Mouse (Mus musculus) lung, embryonic 16.5 days (tissue): Measurements from ENCODE around the gene Pigx. TPM values are rescaled to one million over a fixed set of nuclear protein-coding genes. Genes with fewer than 3 reads are reported as not detected.
"Not testable (repeated sequence)": the region's sequence is repeated elsewhere in the genome, so short reads cannot be mapped to it uniquely, and the experiment has no call there.

ENCODE experiments used
- ATAC-seq: fragments of 200-750 bp; cut with Nextera tagmentation; 2 replicates; pipeline ENCODE4 v1.8.0; 2017; ENCODE audit warnings: low read depth, mild to moderate bottlenecking, moderate library complexity
- H3K27ac ChIP-seq: fragments of 300-500 bp; sonication (generic); 2 replicates; pipeline ENCODE4 v1.5.1; 2014; ENCODE audit warnings: mild to moderate bottlenecking, control low read depth, low read length
- H3K27me3 ChIP-seq: fragments of 300-500 bp; sonication (generic); 2 replicates; pipeline ENCODE4 v1.6.1; 2014; ENCODE audit warnings: low read depth, low read length, mixed read lengths; ENCODE audit not compliant: control insufficient read depth, insufficient read depth
- H3K36me3 ChIP-seq: fragments of 300-500 bp; sonication (generic); 2 replicates; pipeline ENCODE4 v1.6.1; 2014; ENCODE audit warnings: low read length; ENCODE audit not compliant: control insufficient read depth, insufficient read depth
- H3K4me1 ChIP-seq: fragments of 300-500 bp; sonication (generic); replicated peaks from 2 replicates; pipeline ENCODE4 v1.6.1; 2014; ENCODE audit warnings: low read length, mixed read lengths; ENCODE audit not compliant: control insufficient read depth, insufficient read depth
- H3K4me2 ChIP-seq: fragments of 300-500 bp; sonication (generic); 2 replicates; pipeline ENCODE4 v1.6.1; 2014; ENCODE audit warnings: low read depth, low read length, control low read depth
- H3K4me3 ChIP-seq: fragments of 300-500 bp; sonication (generic); 2 replicates; pipeline ENCODE4 v1.5.1; 2014; ENCODE audit warnings: mild to moderate bottlenecking, low read length, control low read depth
- H3K9ac ChIP-seq: fragments of 300-500 bp; sonication (generic); 2 replicates; pipeline ENCODE4 v1.6.1; 2014; ENCODE audit warnings: low read length, control low read depth
- H3K9me3 ChIP-seq: fragments of 300-500 bp; sonication (generic); 2 replicates; pipeline ENCODE4 v1.6.1; 2016; ENCODE audit warnings: low read length; ENCODE audit not compliant: control insufficient read depth
- WGBS: fragments of 180-500 bp; shearing (Covaris S2); extraction: QIAGEN DNeasy Blood & Tissue Kit; methylation state at CpG from one replicate; pipeline ENCODE4 v1.1.7; 2014; 5-methylcytosine and 5-hydroxymethylcytosine counted together
- polyA plus RNA-seq: library from polyadenylated mRNA; unstranded; fragments of >200 nt; fragmentation: Nextera tagmentation; extraction: Ambion mirVana; gene quantifications from 2 replicates; pipeline ENCODE4 v1.2.1, GENCODE M21; 2015

The Pigx gene
- polyA plus RNA-seq, 1 experiment from 2014 or later, result 84.6 TPM

GRCm38 (mm10) chr16:32102295-32102694, 2.8 kb upstream of the Pigx start:
- ATAC-seq, result no peak
- WGBS, result 89% methylated on average over 13 of the region's 13 CpGs
- Histone ChIP-seq H3K27me3 (no peaks in the 10 kb centered on the region), H3K4me1 (peaks cover 14% of the 10 kb centered on the region), H3K4me3 (no peak overlapping the region), H3K9ac (no peak overlapping the region), H3K4me2 (no peak overlapping the region), H3K36me3 (peaks cover 16% of the 10 kb centered on the region), H3K27ac (no peak overlapping the region), H3K9me3 (no peaks in the 10 kb centered on the region; the same call in 1 of the 2 replicates)

GRCm38 (mm10) chr16:32098897-32099637, 473 bp downstream of the Pigx start:
- H3K4me3 ChIP-seq, result peak overlapping the region; percentile 70
- H3K9me3 ChIP-seq, result no peaks in the 10 kb centered on the region
- H3K4me1 ChIP-seq, result peaks cover 14% of the 10 kb centered on the region
- H3K27me3 ChIP-seq, result no peaks in the 10 kb centered on the region
- peak overlapping the region; percentile 85 for H3K9ac ChIP-seq
- peak; percentile 82 for ATAC-seq
- under 1% methylated on average over 39 of the region's 39 CpGs for WGBS
- H3K27ac ChIP-seq, result peak overlapping the region; percentile 77
- peak overlapping the region; percentile 83 for H3K4me2 ChIP-seq
- H3K36me3 ChIP-seq, result peaks cover 7% of the 10 kb centered on the region; the same call in 1 of the 2 replicates

GRCm38 (mm10) chr16:32097757-32098156, 1.8 kb downstream of the Pigx start:
- 68% methylated on average over 2 of the region's 2 CpGs for WGBS

GRCm38 (mm10) chr16:32091466-32091865, 8.1 kb downstream of the Pigx start:
- H3K4me1 ChIP-seq, result peaks cover 6% of the 10 kb centered on the region
- H3K9me3 ChIP-seq, result no peaks in the 10 kb centered on the region
- H3K27me3 ChIP-seq, result no peaks in the 10 kb centered on the region
- H3K4me3 ChIP-seq, result no peak overlapping the region
- peaks cover 9% of the 10 kb centered on the region for H3K36me3 ChIP-seq
- no peak for ATAC-seq
- H3K27ac ChIP-seq, result no peak overlapping the region
- WGBS, result 94% methylated on average over 7 of the region's 7 CpGs
- H3K9ac ChIP-seq, result no peak overlapping the region
- no peak overlapping the region for H3K4me2 ChIP-seq

More at GRCm38 (mm10) chr16:32097757-32098156, 1.8 kb downstream of the Pigx start:
- not testable (repeated sequence) for H3K27me3 ChIP-seq, ATAC-seq, H3K4me2 ChIP-seq, H3K9me3 ChIP-seq, H3K4me3 ChIP-seq, H3K27ac ChIP-seq, H3K9ac ChIP-seq, H3K36me3 ChIP-seq
- H3K4me1 ChIP-seq, result peaks cover 14% of the 10 kb centered on the region

- Histone ChIP-seq H3K4me1 (peaks cover 6% of the 10 kb centered on the region), H3K36me3 (peaks cover 9% of the 10 kb centered on the region), H3K4me3 (no peak overlapping the region), H3K9ac (no peak overlapping the region), H3K27me3 (no peaks in the 10 kb centered on the region), H3K27ac (peak overlapping the region; percentile 67), H3K9me3 (no peaks in the 10 kb centered on the region), H3K4me2 (no peak overlapping the region)
- WGBS, result 45% methylated on average over 17 of the region's 17 CpGs
- ATAC-seq, result peak; percentile 36; the same call in 1 of the 2 replicates
Observed at GRCm38 (mm10) chr16:32087629-32088443, 11.7 kb downstream of the Pigx start.

GRCm38 (mm10) chr16:32078991-32079511, 20.5 kb downstream of the Pigx start, which contains the start of gene Pak2:
Pak2 (minus strand) TSS chr16:32079342.
- H3K4me1 ChIP-seq, result peaks cover 14% of the 10 kb centered on the region
- no peaks in the 10 kb centered on the region for H3K36me3 ChIP-seq
- peak within 1 kb of the TSS; percentile 95 for H3K4me3 ChIP-seq
- peak within 1 kb of the TSS; percentile 63 for H3K4me2 ChIP-seq
- H3K9me3 ChIP-seq, result no peaks in the 10 kb centered on the region
- WGBS, result under 1% methylated on average over 52 of the region's 60 CpGs
- no peaks in the 10 kb centered on the region for H3K27me3 ChIP-seq
- ATAC-seq, result peak; percentile 98
- H3K9ac ChIP-seq, result peak within 1 kb of the TSS; percentile 98
- H3K27ac ChIP-seq, result peak within 1 kb of the TSS; percentile 97

GRCm38 (mm10) chr16:32078408-32078990, 21.0 kb downstream of the Pigx start:
- H3K27me3 ChIP-seq, result no peaks in the 10 kb centered on the region
- no peaks in the 10 kb centered on the region for H3K9me3 ChIP-seq
- no peak for ATAC-seq
- H3K27ac ChIP-seq, result peak overlapping the region; percentile 97
- H3K4me1 ChIP-seq, result peaks cover 14% of the 10 kb centered on the region
- peak overlapping the region; percentile 98 for H3K9ac ChIP-seq
- no peaks in the 10 kb centered on the region for H3K36me3 ChIP-seq
- peak overlapping the region; percentile 95 for H3K4me3 ChIP-seq
- H3K4me2 ChIP-seq, result peak overlapping the region; percentile 63
- under 1% methylated on average over 30 of the region's 30 CpGs for WGBS

GRCm38 (mm10) chr16:32077648-32078407, 21.7 kb downstream of the Pigx start:
- ATAC-seq, result no peak
- WGBS, result 3% methylated on average over 13 of the region's 13 CpGs
- H3K27ac ChIP-seq, result peak overlapping the region; percentile 97; the same call in 1 of the 2 replicates
- H3K9me3 ChIP-seq, result no peaks in the 10 kb centered on the region
- H3K4me2 ChIP-seq, result peak overlapping the region; percentile 63
- no peaks in the 10 kb centered on the region for H3K27me3 ChIP-seq
- H3K9ac ChIP-seq, result peak overlapping the region; percentile 98
- H3K36me3 ChIP-seq, result no peaks in the 10 kb centered on the region
- H3K4me1 ChIP-seq, result peaks cover 14% of the 10 kb centered on the region
- peak overlapping the region; percentile 95 for H3K4me3 ChIP-seq
